Comparison of ENCODE assay signal across 17 mouse cellular contexts in genomic region chr11:55250527-55250926, GRCm38 (mm10). TPM values are rescaled to one million over a fixed set of nuclear protein-coding genes. Genes with fewer than 3 reads are reported as not detected.
DNase-seq lines count a peak whose midpoint lies in the region; ATAC-seq and TF ChIP-seq lines count a peak whose summit lies in the region.
"Had no signal": no experiment of that assay in that cellular context is flagged by ENCODE, and none has a peak within 500 bp of the region (broad histone marks: within the 10 kb centered on the region; RNA-seq: fewer than 3 reads in every experiment).

No protein-coding gene starts in this region.

- H3K36me3 ChIP-seq in megakaryocyte, embryonic 14.5 days (replicated peaks; ENCODE audit: low read length): no peaks in the 10 kb centered on the region
- no peaks in the 10 kb centered on the region for H3K36me3 ChIP-seq in splenic B cell, adult 2 months (ENCODE audit: control insufficient read depth, insufficient read depth, low read length, poor library complexity, severe bottlenecking)
- H3K36me3 ChIP-seq: heart, embryonic 13.5 days; limb, embryonic 12.5 days had no signal

- intact Hi-C loops in gastrocnemius, postnatal 14 days (cut with DNase I; ENCODE audit: low total_unique reads): loop anchor here (5.0 kb wide), 1 partner anchor 48 kb away; the partner anchor contains the start of gene Slc36a1
- intact Hi-C loops in heart, postnatal 14 days (cut with DNase I): loop anchor here (5.0 kb wide), 1 partner anchor 48 kb away; the partner anchor contains the start of gene Slc36a1

- H3K27me3 ChIP-seq in megakaryocyte, embryonic 14.5 days (replicated peaks): peaks cover 38% of the 10 kb centered on the region
- H3K27me3 ChIP-seq in splenic B cell, adult 2 months (ENCODE audit: control insufficient read depth, insufficient read depth, low read length, poor library complexity, severe bottlenecking): no peaks in the 10 kb centered on the region
- H3K27me3 ChIP-seq: heart, embryonic 13.5 days; limb, embryonic 12.5 days had no signal

- peak; percentile 2 for DNase-seq in gastrocnemius, postnatal 14 days
- no peak for DNase-seq in gastrocnemius, adult 8-10 months (ENCODE audit: low spot score in 2 of 2)
- peak; percentile 42 to 46 for DNase-seq in layer of hippocampus, adult 2 months (ENCODE audit: low spot score in 2 of 2)
- DNase-seq in splenic B cell, adult 2 months (ENCODE audit: low read depth, low spot score): peak; percentile 15
- DNase-seq in heart, postnatal 14 days: no peak
- no peak for DNase-seq in retina, postnatal 1 day
- DNase-seq: adrenal gland, postnatal 36 days; embryo, embryonic 11 days; forebrain, postnatal 0 days; gastrocnemius, postnatal 36 days; kidney, postnatal 36 days; thymus, postnatal 4 days had no signal

- H3K4me3 ChIP-seq in megakaryocyte, embryonic 14.5 days (replicated peaks): peak overlapping the region; percentile 23
- H3K4me3 ChIP-seq in layer of hippocampus, adult 2 months: no peak overlapping the region
- H3K4me3 ChIP-seq: heart, embryonic 13.5 days; limb, embryonic 12.5 days had no signal

- TF ChIP-seq CTCF in layer of hippocampus, adult 2 months (conservative IDR thresholded peaks at IDR 0.05): no peak

- H3K9me3 ChIP-seq in megakaryocyte, embryonic 14.5 days: 0 out of 2 replicates have a peak, but pooled peaks cover 4% of the 10 kb centered on the region
- H3K9me3 ChIP-seq: heart, embryonic 13.5 days; limb, embryonic 12.5 days had no signal

- no peak for ATAC-seq in megakaryocyte, adult 5-6 weeks (ENCODE audit: poor library complexity, severe bottlenecking)
- ATAC-seq: forebrain, postnatal 0 days had no signal

- H3K4me1 ChIP-seq in megakaryocyte, embryonic 14.5 days: peaks cover 4% of the 10 kb centered on the region
- H3K4me1 ChIP-seq: heart, embryonic 13.5 days; limb, embryonic 12.5 days had no signal

- no peak overlapping the region; the same call in 1 of the 2 replicates for H3K27ac ChIP-seq in layer of hippocampus, adult 2 months
- H3K27ac ChIP-seq: heart, embryonic 13.5 days; limb, embryonic 12.5 days; stomach, postnatal 0 days had no signal

RNA-seq across cellular contexts. Expression of gene Slc36a1, which starts 46.4 kb away (rescaled TPM):
- 1 to 10 TPM; 4.7 to 5.7 TPM for total RNA-seq in gastrocnemius, postnatal 14 days (2021)
- total RNA-seq in gastrocnemius, adult 8-10 months (2022): 1 to 10 TPM; 5.4 to 9.4 (median 5.9) TPM
- 4.0 and 6.4 TPM in 2 replicates for polyA plus RNA-seq in megakaryocyte, embryonic 14.5 days (2012; ENCODE audit: insufficient read depth, low replicate concordance)
- 22.2 and 24.7 TPM in 2 replicates for total RNA-seq in megakaryocyte, adult 5-6 weeks (2015)
- 13.4 and 15.4 TPM in 2 replicates for total RNA-seq in megakaryocyte, adult 5-6 weeks (2017)
- 10 to 100 TPM; 52.1 to 55.3 TPM for total RNA-seq in layer of hippocampus, adult 2 months (2021)
- total RNA-seq in heart, postnatal 14 days (2021): 10 to 100 TPM; 12.1 to 13.7 TPM

Comparison
In these comparisons a context has a peak if more than half of its experiments do, and no peak if none do; other contexts are left out.
1. DNase-seq: peak in gastrocnemius, postnatal 14 days (single experiment), layer of hippocampus, adult 2 months (2 of 2) and splenic B cell, adult 2 months (single experiment); none in gastrocnemius, adult 8-10 months (0 of 2), heart, postnatal 14 days (0 of 2) and retina, postnatal 1 day (single experiment).